Mouse (Mus musculus) NIH3T3 (cell line): ENCODE measurements around the gene Cfap61.
A peak's percentile ranks its signal among the peaks of the same experiment; 100 is the strongest.

Source experiments
- DNase-seq: peaks from one replicate; pipeline ENCODE4 v3.0.0-alpha.2; 2012; ENCODE audit warnings: low read depth

Cfap61 gene

GRCm38 (mm10) chr2:145949475-145950068, 15.0 kb downstream of the Cfap61 start:
- no peak for DNase-seq

DNA sequence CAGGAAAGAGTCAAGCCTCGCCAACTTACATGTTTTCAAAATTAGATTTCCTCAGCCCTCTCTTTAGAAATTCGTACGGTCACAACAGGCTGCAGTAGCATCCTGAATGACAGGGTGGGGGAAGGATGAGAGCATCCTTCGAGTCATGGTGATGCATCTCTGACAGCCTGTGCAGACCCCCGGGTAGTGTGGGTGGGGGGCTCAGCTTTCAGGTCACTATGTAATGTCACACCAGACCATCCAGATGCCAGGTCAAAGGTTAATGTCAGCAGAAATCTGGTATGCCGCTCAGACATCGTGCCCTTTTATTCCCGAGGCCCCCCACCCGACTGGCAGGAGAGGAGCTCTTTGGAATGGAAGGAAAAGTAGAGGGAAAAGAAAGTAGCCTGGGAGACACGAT, 15.7 kb downstream of the Cfap61 start:
- no peak for DNase-seq

GRCm38 (mm10) chr2:145952726-145953125, 18.1 kb downstream of the Cfap61 start:
- DNase-seq: no peak

- DNase-seq: no peak
Observed at GRCm38 (mm10) chr2:145955844-145956243, 21.3 kb downstream of the Cfap61 start.

DNA sequence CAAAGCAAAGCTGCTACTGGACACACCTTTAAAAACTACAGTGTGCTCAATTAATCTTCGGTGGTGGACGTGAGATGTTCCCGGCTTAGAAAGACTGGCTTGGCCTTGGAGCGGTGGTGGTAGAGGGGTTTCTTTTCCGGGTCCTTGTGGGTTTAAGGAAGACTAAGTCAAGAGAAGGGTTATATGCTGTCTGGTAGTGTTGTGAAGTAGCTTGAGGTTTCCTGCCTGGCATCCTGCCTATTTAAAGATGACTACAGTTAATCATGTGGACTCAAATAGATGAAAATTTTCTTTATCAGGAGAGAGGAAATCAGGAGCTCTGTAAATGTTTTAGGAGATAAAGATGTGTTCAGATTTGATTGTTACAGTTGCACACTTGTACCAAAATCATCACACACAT, 21.7 kb downstream of the Cfap61 start:
- DNase-seq: no peak

DNA sequence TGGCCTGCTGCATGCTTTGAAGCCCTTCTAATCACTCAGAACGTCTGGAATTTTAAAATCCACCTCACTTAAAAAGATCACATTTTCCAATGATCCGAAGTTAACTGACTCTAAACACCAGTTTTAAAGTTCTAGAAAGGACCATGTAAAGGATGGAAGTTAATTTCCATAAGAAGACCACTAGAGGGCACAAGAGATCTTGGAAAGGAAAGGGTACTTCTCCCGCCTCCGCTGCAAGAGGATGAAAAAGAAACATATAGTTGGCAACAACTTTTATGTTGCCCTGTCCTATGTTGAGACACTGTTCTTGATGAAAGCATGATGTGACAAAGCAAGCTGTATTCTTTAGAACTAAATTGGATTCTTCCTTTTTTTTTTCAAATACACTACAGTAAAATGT, 22.9 kb downstream of the Cfap61 start:
- DNase-seq: peak; percentile 64

- no peak for DNase-seq
Observed at GRCm38 (mm10) chr2:145958097-145958496, 23.5 kb downstream of the Cfap61 start.

GRCm38 (mm10) chr2:145958551-145958950, 24.0 kb downstream of the Cfap61 start:
- DNase-seq: no peak

- DNase-seq: no peak
Observed at GRCm38 (mm10) chr2:145961861-145962260, 27.3 kb downstream of the Cfap61 start.

GRCm38 (mm10) chr2:145970751-145971150, 36.2 kb downstream of the Cfap61 start:
- DNase-seq: no peak

- DNase-seq: no peak
Observed at GRCm38 (mm10) chr2:145971237-145972010, 36.8 kb downstream of the Cfap61 start.

DNA sequence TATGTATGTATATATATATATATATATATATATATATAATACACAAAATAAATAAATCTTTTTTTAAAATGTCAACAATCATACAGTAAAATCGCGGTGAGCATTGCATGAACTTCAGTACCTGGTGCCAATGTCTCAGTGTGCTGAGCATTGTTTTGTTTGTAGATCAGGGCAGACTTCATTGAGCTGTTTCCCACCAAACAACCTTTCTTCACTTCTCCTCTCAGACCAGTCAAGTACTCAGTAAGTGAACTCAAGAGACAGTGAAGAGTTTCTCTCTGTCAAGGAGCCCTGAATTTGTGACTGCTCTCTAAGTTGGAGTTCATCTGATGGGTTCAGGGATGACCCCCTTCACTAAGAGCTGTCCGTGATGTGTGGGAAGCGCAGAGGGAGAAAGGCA, 38.0 kb downstream of the Cfap61 start:
- DNase-seq: no peak

- no peak for DNase-seq
Observed at GRCm38 (mm10) chr2:145979616-145980015, 45.0 kb downstream of the Cfap61 start.

DNA sequence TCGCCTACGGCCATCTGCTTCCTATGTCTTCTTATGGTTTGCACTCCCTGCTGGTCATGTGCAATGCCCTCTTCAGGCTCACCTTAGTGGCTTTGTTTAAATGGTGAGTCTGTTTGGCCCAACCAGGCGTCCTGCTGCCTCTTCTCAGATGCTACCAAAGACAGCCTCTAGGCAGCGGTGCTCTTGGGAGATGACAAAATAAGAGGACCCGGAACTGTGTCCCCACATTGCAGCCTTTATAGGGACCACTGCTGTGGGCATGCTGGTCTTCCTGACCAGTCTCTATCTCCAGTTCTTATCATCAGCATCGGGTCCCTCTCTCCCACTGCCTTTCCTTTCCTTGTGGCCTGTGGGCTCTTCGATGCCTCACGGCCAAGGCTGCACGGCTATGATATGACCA, 46.3 kb downstream of the Cfap61 start:
- no peak for DNase-seq

- no peak for DNase-seq
Observed at GRCm38 (mm10) chr2:145981699-145982112, 47.1 kb downstream of the Cfap61 start.

DNA sequence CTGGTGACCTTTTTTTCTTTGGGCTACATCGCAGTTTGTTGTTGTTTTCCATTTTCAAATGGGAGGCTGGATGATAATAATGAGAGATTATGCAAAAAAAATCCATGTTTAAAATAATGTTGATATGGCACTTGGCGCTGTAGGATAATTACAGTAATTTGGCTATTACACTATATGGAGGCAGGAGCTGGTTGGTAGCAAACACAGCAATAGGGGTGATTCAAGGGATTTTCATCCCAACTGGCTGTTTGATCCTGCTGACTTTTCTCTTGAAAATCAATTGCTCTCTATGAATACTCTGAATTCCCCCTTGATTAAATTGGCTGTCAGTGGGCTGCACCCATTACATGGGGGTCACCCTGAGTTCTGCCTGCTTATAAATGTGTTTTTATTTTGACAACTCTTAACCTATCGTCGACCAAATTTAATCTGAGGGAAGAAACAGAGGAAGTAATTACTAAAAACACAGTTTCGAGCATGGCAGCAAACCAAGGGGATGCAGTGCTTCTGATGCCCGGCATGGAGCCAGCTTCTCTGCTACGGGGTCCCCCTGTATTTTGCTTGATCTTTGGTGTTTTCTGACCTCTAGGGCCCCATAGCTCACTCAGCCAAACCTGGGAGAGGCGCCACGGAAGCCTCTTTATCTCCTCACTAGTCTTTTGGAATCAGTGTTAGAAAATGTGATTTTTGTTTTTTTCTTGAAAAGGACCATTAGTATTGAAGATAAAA, 47.9 kb downstream of the Cfap61 start:
- DNase-seq: no peak

- no peak for DNase-seq
Observed at GRCm38 (mm10) chr2:145987757-145988156, 53.2 kb downstream of the Cfap61 start.

DNA sequence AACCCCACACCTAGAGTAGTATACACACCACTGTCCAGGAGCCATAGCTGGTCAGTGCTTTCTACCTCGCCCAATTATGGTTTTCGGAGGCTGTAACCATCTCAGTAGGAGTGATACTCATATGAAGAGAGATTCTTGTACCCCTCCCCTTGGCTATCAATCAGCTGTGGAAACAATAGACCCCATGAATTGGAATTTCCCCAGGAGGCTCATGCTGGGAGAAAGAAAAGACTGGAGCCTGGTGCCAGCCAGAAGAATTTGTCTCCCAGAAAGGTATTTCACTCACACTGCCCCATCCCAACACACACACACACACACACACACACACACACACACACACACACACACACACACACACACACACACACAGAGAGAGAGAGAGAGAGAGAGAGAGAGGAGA, 55.9 kb downstream of the Cfap61 start:
- DNase-seq: no peak

DNA sequence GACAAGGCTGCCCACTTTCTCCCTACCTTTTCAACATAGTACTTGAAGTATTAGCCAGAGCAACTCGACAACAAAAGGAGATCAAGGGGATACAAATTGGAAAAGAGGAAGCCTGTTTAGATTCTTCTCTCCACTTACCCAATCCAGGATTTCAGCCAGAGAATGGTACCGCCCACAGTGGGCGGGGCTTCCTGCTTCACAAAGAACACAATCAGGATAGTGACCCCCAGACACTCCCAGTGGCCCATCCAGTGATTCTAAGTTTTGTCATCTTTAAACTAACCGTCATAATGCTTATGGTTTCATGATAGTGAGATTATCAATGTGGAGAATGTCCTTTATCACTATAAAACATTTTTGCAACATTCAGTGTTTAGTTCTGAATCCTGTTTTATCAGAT, 61.9 kb downstream of the Cfap61 start:
- peak; percentile 6 for DNase-seq

DNA sequence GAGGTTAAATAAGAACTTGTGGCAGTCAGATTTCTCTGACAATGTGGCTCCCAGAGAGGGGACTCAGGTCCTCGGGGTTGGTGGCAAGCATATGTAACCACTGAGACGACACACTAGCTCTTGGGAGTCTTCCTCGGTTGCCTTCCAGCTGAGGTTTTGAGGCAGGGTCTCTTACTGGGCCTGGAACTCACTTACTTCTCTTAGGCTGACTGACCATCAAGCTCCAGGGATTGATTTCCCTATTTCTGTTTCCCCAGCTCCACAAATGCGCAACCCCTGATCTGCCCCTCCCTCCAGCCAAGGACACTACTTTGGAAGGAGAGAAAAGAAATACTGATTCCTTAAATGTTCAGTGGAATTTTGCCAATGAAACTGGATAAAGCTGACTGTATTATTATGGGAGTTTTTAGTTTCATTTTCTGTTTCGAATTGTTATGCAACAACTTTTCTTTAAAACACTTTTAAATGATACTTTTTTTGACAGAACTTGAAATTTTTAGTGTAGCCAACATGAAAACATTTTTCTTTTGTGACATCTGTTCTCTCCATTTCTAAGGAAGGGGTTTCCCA, 63.5 kb downstream of the Cfap61 start:
- peak; percentile 45 for DNase-seq

DNA sequence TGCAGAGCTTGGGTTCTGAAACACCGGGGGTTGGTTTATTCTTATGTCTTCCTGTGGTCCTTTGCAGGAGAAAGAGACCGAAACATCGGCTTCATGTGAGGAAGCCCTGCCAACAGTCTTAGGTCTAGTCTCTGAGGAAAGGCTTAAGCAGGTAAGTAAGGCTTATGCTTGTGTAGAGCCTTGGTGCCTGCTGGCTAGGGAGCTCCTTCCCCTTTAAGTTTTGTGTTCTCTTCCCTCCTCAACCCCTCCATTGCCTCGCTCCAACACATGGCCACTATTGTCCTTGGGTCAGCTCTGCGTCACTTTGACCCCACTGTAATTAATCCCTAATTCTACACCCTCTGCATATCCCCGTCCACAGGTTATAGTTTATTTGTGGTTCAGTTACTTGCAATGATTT, 74.2 kb downstream of the Cfap61 start:
- DNase-seq: no peak

DNA sequence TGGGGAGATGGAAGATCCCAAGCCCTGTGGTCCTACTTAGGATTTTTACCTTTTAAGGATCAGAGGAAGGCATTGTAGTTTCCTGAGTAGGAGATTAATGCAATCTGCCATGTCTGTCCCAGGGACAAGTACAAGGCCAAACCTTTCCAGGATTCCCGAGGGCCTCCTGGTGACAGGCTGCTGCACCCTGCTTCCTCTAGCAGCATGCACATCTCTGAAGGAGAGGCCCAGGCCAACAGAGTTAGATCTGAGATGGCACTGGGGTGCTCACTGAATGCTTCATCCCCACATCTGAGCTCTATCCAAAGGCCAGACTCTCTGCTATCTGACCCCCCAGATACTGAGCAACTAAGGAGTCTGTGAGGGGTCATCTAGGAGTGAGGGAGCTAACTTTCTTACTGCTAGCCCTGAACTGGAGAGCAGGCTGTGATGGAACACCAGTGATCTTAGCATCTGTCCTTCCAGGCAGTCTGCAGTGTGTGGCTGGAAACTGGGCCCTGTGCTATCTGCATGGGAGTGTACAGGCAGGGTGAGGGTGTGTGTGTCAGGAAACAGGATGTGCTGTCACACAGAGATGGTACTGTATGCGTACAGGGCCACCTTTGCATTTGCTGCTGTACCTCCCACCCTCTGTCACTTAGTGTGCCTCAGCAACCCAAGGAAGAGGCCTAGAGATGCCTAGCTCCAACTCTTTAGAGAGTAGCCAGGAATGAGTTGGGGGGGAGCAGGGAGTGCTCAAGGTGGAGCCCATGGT, 75.2 kb downstream of the Cfap61 start:
- no peak for DNase-seq
